Mouse (Mus musculus) heart, embryonic 10.5 days (tissue): ENCODE measurements around the gene Itih1. TPM values are rescaled to one million over a fixed set of nuclear protein-coding genes. Genes with fewer than 3 reads are reported as not detected.

Experiments
- DNase-seq: peaks from one replicate; pipeline ENCODE4 v3.0.0-alpha.2; 2017; ENCODE audit warnings: low spot score
- H3K27ac ChIP-seq: fragments of 300-500 bp; sonication (generic); 2 replicates; pipeline ENCODE4 v1.5.1; 2016; ENCODE audit warnings: mild to moderate bottlenecking
- H3K27me3 ChIP-seq: fragments of 300-500 bp; sonication (generic); 2 replicates; pipeline ENCODE4 v1.6.1; 2016; ENCODE audit warnings: mild to moderate bottlenecking; ENCODE audit not compliant: poor library complexity, insufficient read depth, severe bottlenecking
- H3K36me3 ChIP-seq: fragments of 300-500 bp; sonication (generic); 2 replicates; pipeline ENCODE4 v1.6.1; 2016; ENCODE audit warnings: mild to moderate bottlenecking, moderate library complexity
- H3K4me1 ChIP-seq: fragments of 300-500 bp; sonication (generic); 2 replicates; pipeline ENCODE4 v1.6.1; 2016; ENCODE audit warnings: mild to moderate bottlenecking
- H3K4me3 ChIP-seq: fragments of 300-500 bp; sonication (generic); 2 replicates; pipeline ENCODE4 v1.5.1; 2016; ENCODE audit warnings: mild to moderate bottlenecking, moderate library complexity
- H3K9me3 ChIP-seq: fragments of 300-500 bp; sonication (generic); 2 replicates; pipeline ENCODE4 v1.6.1; 2016; ENCODE audit warnings: mild to moderate bottlenecking, moderate library complexity
- WGBS: fragments of 180-500 bp; shearing (Covaris S2); methylation state at CpG from one replicate; pipeline ENCODE4 v1.1.7; 2016; 5-methylcytosine and 5-hydroxymethylcytosine counted together
- polyA plus RNA-seq: library from polyadenylated mRNA; unstranded; fragments of >200 nt; fragmentation: Nextera tagmentation; extraction: Ambion mirVana; gene quantifications from 2 replicates; pipeline ENCODE4 v1.2.1, GENCODE M21; 2016

Gene Itih1
- 0.16 and 2.1 TPM in 2 replicates for polyA plus RNA-seq

DNA sequence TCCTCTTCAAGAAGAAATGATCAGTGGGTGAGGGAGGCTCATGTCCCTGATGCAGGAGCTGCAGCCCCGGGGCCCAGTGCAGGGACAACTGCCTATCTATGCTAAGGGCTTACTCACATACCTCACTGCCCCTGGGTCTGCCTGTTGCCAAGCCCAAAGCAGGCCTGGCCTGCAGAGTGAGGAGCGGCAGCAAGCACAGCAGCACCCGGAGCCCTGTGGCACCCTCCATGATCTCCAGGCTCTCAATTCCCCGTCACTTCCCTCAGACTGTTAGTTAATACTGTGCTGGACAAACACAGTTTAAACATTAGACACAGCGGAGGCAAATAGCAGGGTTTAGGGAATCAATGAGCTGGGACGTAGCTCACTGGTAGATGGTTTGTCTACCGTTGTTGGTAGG, at the start of gene Itih1:
Itih1 (minus strand) TSS at position 252 of the 400 bp plus-strand sequence.
- no peak within 1 kb of the TSS for H3K27ac ChIP-seq
- peak; percentile 65 for DNase-seq
- no peak within 1 kb of the TSS for H3K4me3 ChIP-seq
- H3K4me1 ChIP-seq, result no peaks in the 10 kb centered on the region
- peaks cover 4% of the 10 kb centered on the region; the same call in 1 of the 2 replicates for H3K27me3 ChIP-seq
- 85% methylated on average over 7 of the region's 7 CpGs for WGBS
- no peaks in the 10 kb centered on the region for H3K36me3 ChIP-seq
- H3K9me3 ChIP-seq, result no peaks in the 10 kb centered on the region

DNA sequence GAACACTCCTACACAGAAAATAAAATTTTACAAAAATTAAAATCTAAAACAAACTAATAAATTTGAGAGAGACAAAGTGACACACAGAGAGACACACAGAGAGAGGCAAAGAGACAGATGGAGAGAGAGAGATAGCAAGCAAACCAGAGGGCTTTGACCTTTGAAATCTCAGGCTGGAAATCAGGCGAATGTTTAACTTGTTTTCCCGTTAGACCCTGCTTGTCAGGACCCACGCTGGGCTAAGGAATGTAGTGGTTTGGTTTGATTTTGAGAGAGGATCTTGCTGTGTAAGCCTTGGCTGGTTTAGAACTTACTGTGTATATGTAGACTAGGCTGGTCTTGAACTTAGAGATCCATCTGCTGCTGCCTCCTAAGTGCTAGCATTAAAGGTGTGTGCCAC, 33.1 kb upstream of the Itih1 start:
- no peak overlapping the region for H3K4me3 ChIP-seq
- peaks cover 13% of the 10 kb centered on the region; the same call in 1 of the 2 replicates for H3K36me3 ChIP-seq
- H3K9me3 ChIP-seq, result no peaks in the 10 kb centered on the region
- H3K4me1 ChIP-seq, result no peaks in the 10 kb centered on the region
- no peak overlapping the region for H3K27ac ChIP-seq
- H3K27me3 ChIP-seq, result no peaks in the 10 kb centered on the region
- DNase-seq, result no peak
- WGBS, result 85% methylated on average over 3 of the region's 3 CpGs

DNA sequence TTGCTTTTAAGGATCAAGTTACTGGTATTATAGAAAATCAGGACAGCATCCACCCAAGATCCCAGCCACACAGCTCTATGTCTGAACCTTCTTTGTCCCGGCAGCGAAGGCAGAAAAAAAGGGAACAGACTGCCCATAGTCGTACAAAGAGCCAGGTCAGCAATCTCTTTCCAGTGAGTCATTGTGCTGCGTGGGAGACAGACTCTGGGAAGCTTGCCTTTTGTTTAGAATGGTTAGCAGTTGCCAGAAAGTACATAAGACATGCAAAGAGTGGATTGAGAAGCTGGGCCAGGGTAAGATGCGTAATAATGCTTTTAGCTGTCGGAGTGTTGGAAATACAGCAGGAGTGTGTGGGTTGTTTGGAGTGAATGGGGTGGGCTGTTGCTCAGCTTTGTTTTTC, 31.1 kb upstream of the Itih1 start:
- Histone ChIP-seq H3K27me3 (no peaks in the 10 kb centered on the region), H3K4me3 (no peak overlapping the region), H3K36me3 (peaks cover 17% of the 10 kb centered on the region), H3K27ac (no peak overlapping the region), H3K9me3 (no peaks in the 10 kb centered on the region), H3K4me1 (no peaks in the 10 kb centered on the region)
- DNase-seq, result no peak
- WGBS, result 78% methylated on average over 6 of the region's 6 CpGs

DNA sequence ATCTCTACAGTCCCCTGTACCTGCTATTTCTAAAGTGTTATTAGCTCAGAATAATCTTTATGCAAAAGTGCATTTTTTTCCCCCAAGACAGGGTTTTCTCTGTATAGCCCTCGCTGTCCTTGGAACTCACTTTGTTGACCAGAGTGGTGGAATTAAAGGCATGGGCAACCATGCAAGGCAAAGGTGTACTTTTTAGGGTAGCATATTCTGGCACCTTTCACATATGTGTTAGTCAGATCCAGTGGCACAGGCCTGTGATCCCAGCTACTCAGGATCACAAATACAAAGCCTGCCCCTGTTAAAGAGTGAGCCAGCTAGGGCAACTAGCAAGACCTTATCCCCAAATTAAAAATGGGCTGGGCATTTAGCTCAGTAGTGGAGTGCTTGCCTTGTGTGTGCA, 17.3 kb upstream of the Itih1 start:
- Histone ChIP-seq H3K4me3 (no peak overlapping the region), H3K27ac (no peak overlapping the region), H3K27me3 (no peaks in the 10 kb centered on the region), H3K36me3 (0 out of 2 replicates have a peak, but pooled peaks cover 2% of the 10 kb centered on the region), H3K9me3 (no peaks in the 10 kb centered on the region), H3K4me1 (no peaks in the 10 kb centered on the region)
- no peak for DNase-seq
- WGBS, result 91% methylated on average over 1 of the region's 1 CpGs

DNA sequence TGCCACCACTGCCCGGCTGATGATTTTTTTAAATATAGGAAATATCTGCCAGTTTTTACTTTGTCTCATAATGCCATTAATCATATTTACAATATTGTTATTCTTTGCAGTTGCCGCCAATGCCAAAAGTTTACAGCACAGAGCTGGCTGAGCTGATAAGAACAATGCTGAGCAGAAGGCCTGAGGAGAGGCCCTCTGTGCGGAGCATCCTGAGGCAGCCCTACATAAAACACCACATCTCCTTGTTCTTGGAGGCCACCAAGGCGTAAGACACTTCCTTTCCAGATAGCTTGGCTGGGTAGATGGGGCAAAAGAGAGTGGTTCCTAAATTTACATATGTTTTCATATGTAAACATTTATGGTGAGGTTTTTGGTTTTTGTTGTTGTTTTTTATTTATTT, 15.9 kb upstream of the Itih1 start:
- no peak for DNase-seq
- Histone ChIP-seq H3K36me3 (peaks cover 4% of the 10 kb centered on the region; the same call in 1 of the 2 replicates), H3K9me3 (no peaks in the 10 kb centered on the region), H3K4me3 (no peak overlapping the region), H3K27ac (no peak overlapping the region), H3K4me1 (no peaks in the 10 kb centered on the region), H3K27me3 (no peaks in the 10 kb centered on the region)
- WGBS, result 90% methylated on average over 4 of the region's 4 CpGs

DNA sequence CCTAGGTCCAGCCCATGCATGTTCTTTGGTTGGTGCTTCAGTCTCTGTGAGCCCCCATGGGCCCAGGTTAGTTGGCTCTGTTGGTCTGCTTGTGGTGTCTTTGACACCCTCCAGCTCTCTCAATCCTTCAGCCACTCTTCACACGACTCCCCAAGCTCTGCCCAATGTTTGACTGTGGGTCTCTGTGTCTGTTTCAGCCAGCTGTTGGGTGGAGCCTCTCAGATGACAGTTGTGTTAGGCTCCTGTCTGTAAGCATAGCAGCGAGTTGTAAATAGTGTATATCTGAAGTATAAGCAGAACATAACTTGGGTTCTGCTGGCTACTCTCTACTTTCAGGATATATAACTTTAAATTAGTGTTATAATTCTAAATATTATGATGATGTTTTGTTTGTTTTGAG, 15.4 kb upstream of the Itih1 start:
- no peak for DNase-seq
- H3K9me3 ChIP-seq, result no peaks in the 10 kb centered on the region
- WGBS, result 76% methylated on average over 2 of the region's 2 CpGs
- no peak overlapping the region for H3K27ac ChIP-seq
- no peaks in the 10 kb centered on the region for H3K27me3 ChIP-seq
- peaks cover 4% of the 10 kb centered on the region; the same call in 1 of the 2 replicates for H3K36me3 ChIP-seq
- H3K4me3 ChIP-seq, result no peak overlapping the region
- H3K4me1 ChIP-seq, result no peaks in the 10 kb centered on the region

DNA sequence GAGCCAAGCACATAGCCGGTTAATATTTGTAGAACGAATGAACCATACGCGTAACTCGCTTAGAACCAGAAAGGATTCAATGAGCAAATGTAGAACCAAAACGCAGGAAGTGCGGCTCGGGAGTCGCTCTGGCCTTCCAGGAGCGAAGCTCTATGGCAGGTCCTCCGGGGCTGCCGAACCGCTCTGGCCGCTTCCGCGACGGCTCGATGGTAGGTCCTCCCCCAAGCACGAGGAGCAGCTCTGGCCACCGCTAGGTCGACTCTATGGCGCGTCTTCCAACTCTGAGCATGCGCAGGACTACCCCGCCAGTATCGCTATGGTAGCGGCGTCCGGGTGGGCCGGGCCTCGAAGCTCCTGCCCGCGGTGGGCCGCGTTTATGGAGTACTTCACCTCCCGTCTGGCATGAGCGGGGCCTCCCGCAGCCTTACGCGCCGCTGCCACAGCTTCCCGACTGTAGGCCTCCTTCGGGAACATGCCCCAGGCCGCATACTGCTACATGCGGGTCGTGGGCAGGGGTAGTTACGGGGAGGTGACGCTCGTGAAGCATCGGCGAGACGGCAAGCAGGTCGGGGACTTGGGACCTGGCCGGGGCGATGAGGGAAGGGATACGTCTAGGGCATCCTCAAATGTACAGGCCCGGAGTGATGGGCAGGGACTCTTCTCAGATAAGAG, 8.2 kb upstream of the Itih1 start, which contains the start of gene Nek4:
Nek4 (plus strand) TSS at position 224 of the 672 bp plus-strand sequence.
- H3K4me3 ChIP-seq, result peak within 1 kb of the TSS; percentile 92
- H3K36me3 ChIP-seq, result peaks cover 2% of the 10 kb centered on the region; the same call in 1 of the 2 replicates
- no peaks in the 10 kb centered on the region for H3K27me3 ChIP-seq
- peak within 1 kb of the TSS; percentile 87 for H3K27ac ChIP-seq
- H3K4me1 ChIP-seq, result peaks cover 7% of the 10 kb centered on the region
- under 1% methylated on average over 57 of the region's 57 CpGs for WGBS
- DNase-seq, result peak; percentile 99
- H3K9me3 ChIP-seq, result no peaks in the 10 kb centered on the region

DNA sequence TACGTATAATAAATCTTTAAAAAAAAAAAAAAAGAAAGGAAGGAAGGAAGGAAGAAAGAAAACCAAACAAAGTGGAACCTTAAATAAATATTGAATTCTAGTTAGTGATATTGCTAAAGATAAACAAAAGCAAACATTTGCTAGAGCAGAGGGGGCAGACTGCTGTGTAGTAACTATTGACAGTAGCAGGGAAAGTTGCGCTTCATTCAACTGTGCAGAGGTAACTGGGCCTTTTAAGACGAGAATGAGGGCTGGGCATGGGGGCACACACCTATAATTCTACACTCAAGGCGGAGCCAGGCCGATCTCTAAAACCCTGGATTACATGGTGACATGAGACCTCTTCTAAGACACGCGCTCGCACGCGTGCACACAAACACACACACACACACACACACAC, 6.9 kb upstream of the Itih1 start:
- no peak for DNase-seq
- H3K27ac ChIP-seq, result no peak overlapping the region
- WGBS, result 93% methylated on average over 10 of the region's 10 CpGs
- H3K4me3 ChIP-seq, result no peak overlapping the region
- H3K27me3 ChIP-seq, result no peaks in the 10 kb centered on the region
- peaks cover 7% of the 10 kb centered on the region for H3K4me1 ChIP-seq
- peaks cover 2% of the 10 kb centered on the region; the same call in 1 of the 2 replicates for H3K36me3 ChIP-seq
- no peaks in the 10 kb centered on the region for H3K9me3 ChIP-seq

DNA sequence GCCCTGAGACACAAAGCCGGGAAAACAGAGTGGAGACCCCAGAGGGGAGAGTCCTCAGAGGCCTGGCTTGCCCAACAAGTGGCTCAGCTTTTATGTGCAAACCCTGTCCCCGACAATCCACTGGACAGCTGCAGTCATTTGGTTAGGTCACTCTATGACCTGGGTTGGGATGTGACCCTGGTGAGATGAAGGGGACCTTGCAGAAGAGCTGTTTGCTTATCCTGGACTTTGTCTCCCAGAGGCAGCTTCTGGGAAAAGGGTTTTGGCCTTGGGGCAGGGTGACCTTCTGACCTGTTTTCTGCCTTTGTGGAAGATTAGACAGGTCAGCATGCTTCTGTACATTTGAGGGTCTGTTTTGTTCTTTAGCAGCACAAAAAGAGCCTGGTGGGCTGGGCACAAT, 1.7 kb upstream of the Itih1 start:
- H3K27ac ChIP-seq, result no peak overlapping the region
- DNase-seq, result peak; percentile 68
- peaks cover 3% of the 10 kb centered on the region; the same call in 1 of the 2 replicates for H3K27me3 ChIP-seq
- no peak overlapping the region for H3K4me3 ChIP-seq
- H3K4me1 ChIP-seq, result no peaks in the 10 kb centered on the region
- H3K36me3 ChIP-seq, result no peaks in the 10 kb centered on the region
- WGBS, result 80% methylated on average over 2 of the region's 2 CpGs
- H3K9me3 ChIP-seq, result no peaks in the 10 kb centered on the region

DNA sequence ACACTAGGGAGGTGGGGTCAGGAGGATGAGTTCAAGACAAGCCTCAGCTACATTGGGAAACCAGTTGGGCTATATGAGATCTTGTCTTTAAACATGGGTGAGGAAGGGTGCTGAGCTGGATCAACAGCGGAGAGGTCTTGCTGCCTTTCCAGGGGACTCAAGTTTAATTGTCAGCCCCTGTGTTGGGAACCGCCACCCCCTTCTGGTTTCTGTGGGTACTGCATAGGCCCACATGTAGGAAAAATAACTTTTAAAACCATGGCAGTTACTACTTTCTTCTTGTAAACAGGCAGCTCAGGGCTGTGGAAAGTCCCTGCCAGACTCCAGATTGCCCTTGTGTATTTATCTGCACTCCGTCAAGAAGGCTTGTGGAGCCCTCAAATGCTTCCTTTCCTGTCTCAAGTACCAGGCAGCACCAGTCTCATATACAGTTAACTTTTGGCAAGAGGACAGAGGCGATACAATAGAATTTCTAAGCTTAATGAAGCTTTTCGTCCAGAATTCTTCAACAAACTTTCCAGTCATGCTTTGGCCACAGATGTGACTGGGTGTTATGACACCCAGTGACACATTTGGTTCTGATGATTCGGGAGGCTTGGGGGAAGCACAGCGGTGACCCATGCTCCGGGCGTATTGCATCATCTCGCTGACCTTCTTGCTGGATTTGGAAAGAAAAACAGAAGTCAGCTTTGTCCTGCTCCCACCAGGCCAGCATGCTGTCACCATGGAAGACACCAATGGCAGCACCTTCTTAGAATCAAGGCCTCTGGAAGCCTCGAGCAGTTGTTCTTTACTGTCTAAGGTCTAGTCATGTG, 978 bp upstream of the Itih1 start:
- Histone ChIP-seq H3K9me3 (no peaks in the 10 kb centered on the region), H3K4me1 (no peaks in the 10 kb centered on the region), H3K4me3 (no peak overlapping the region), H3K27ac (no peak overlapping the region), H3K36me3 (no peaks in the 10 kb centered on the region), H3K27me3 (peaks cover 4% of the 10 kb centered on the region; the same call in 1 of the 2 replicates)
- WGBS, result 58% methylated on average over 11 of the region's 11 CpGs
- peak; percentile 77 for DNase-seq

DNA sequence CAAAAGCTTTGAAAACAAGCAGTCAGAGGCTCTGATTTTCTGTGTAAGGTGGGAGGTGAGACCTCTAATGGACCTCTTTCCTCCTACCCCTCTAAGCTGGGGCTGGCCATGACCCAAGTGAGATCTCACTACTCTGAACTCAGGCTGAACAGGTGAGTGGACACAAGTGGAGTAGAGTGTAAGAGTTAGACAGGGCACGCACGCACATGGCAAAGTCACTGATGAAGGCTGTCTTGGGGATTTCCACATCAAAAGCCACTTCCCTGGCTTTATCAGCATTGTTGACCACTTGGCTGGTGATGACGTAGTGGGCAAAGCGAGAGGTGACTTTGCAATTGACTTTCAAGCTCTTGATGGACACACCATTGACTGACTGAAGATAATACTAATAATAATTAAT, 835 bp downstream of the Itih1 start:
- DNase-seq, result peak; percentile 61
- Histone ChIP-seq H3K9me3 (no peaks in the 10 kb centered on the region), H3K4me1 (no peaks in the 10 kb centered on the region), H3K27me3 (peaks cover 4% of the 10 kb centered on the region; the same call in 1 of the 2 replicates), H3K4me3 (no peak overlapping the region), H3K36me3 (no peaks in the 10 kb centered on the region), H3K27ac (no peak overlapping the region)
- 76% methylated on average over 4 of the region's 4 CpGs for WGBS

DNA sequence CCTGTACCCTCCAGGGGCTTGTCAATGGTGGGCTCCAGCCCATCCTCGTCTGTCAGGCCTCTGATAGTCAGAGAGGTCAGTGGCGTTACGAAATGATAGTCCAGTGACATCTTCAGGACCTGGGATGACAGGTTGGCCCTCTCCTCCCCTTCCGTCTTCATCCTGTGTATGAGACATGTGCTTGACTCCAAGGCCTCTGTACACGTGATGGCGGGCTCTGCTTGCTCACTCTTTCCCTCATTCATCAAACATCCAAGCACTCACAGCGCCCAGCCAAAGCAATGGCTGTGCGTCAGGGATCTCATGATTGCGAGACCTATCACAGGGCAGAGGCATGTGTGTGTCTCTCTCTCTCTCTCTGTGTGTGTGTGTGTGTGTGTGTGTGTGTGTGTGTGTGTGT, 9.7 kb downstream of the Itih1 start:
- Histone ChIP-seq H3K36me3 (no peaks in the 10 kb centered on the region), H3K4me3 (no peak overlapping the region), H3K27ac (no peak overlapping the region), H3K27me3 (no peaks in the 10 kb centered on the region), H3K4me1 (no peaks in the 10 kb centered on the region), H3K9me3 (no peaks in the 10 kb centered on the region)
- WGBS, result 85% methylated on average over 9 of the region's 9 CpGs
- DNase-seq, result no peak

DNA sequence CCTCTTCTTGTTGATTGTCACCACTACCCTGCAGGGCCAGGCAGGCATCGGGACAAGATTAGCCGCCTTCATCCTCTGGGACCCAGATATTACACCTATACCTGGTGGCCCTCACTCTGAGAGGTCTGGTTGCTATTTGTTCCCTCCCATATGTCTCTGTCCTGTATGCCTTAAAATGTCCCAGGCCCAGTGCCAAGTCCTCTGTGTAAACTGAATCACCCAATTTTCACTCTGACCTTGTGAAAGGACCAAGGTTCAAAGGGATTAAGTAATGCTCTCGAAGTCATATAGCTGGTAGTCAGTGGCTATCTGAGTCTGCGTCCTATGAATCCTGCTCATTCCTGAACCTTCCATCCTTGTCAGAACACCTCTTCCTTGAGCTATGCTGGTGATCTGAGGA, 12.7 kb downstream of the Itih1 start:
- no peak overlapping the region for H3K27ac ChIP-seq
- H3K36me3 ChIP-seq, result no peaks in the 10 kb centered on the region
- no peaks in the 10 kb centered on the region for H3K27me3 ChIP-seq
- DNase-seq, result no peak
- no peaks in the 10 kb centered on the region for H3K9me3 ChIP-seq
- H3K4me3 ChIP-seq, result no peak overlapping the region
- H3K4me1 ChIP-seq, result no peaks in the 10 kb centered on the region
- 87% methylated on average over 4 of the region's 4 CpGs for WGBS
